Mouse (Mus musculus): ENCODE measurements around the gene H2-DMa.
"Not testable (repeated sequence)": the region's sequence is repeated elsewhere in the genome, so short reads cannot be mapped to it uniquely, and the experiment has no call there.

Gene H2-DMa

GRCm38 (mm10) chr17:34126826-34127420 lies 7.6 kb downstream of the H2-DMa start:
- DNase-seq (ENCODE audit: low spot score), result no peak

- no peak for DNase-seq (ENCODE audit: low spot score)
These were observed 8.1 kb downstream of the H2-DMa start for GRCm38 (mm10) chr17:34127475-34127874.

DNA sequence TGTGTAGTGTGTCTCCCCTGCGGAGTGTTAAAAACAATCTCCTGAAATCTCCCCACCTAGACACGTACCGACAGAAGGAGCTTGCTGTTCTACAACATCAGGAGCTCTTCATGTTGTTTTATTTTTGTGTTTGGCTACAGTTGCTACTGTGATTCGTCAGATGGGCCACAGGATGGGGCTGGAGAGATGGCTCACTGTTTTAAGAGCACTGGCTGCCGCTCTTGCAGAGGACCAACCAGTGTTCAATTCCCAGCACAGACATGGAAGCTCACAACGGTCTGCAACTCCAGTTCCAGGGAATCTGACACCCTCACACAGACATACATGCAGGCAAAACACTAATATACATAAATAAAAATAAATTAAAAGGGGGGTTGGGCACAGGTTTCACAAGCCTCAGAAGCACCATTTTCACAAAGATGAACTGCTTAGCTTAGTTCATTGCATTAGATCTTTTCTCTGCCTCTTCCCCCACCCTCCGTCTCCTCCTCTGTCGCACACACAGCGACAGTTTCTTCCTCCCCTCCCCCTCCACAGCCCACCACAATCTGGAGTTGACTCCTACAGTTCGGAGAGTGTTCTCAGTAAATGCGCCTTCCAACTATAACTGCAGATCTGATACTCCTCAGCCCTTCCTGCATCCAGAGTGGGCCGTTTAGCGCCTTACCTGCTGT lies 9.1 kb downstream of the H2-DMa start:
- DNase-seq (ENCODE audit: low spot score), result no peak

DNA sequence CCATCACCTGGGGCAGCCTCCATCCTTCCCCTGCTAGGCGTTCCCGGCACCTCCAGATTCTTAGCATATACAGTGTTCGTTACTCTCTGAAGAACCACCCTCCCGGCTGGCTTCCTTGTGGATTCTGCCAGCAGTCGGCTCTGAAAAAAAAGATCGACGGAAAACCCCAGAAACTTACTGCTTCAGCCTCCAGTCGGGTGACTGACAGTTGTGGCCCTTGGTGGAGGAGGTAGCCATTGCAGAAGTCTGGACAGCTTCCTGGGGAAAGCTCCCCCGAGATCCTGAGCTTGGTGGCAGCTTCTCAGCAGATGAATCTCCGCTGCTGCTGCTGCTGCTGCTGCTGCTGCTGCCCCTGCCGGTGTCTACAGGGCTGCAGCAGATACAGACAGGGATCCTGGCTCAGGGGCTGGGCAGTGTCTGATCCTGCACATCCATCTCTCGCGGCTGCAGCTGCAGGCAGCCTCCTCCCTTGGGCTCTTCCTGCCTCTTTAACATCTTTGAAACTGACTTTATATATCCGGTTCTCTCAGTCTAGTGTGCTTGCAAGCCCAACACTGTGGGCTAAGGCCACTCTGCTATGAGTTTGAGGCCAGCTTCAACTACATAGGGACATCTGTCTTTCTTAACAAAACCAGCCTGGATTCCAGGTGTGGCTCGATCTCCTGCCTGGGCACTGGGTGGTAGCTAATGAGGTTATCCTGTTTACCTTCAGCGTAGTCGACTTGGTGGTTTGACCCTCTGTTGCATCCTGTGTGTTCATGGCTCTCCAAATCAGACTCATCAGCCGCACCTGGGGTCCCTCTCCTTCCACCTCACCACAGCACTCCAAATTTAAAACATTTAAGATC lies 9.8 kb downstream of the H2-DMa start:
- DNase-seq (ENCODE audit: low spot score), result no peak

GRCm38 (mm10) chr17:34130073-34130947 lies 11.0 kb downstream of the H2-DMa start:
- no peak for DNase-seq (ENCODE audit: low spot score)

- no peak for DNase-seq (ENCODE audit: low spot score)
These were observed 12.6 kb downstream of the H2-DMa start for GRCm38 (mm10) chr17:34131911-34132310.

GRCm38 (mm10) chr17:34133289-34133688 lies 13.9 kb downstream of the H2-DMa start:
- no peak for DNase-seq (ENCODE audit: low spot score)

DNA sequence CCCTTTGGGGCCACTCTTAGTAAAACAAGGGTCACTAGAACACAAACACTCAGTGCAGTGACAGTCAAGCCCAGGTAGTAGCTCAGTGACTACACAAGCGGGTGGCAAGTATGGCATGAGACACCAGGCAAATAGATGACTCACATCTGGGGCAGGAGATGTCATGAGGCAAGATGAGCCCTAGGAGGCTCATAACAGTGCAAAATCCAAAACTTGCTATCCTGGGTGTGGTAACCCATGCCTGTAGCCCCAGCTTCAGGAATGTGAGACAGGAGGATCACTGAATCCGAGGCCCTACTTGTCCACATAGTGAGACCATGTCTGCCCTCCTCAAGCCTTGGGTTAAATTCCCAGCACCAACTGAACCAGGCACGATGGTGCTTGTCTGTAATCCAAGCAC lies 15.1 kb downstream of the H2-DMa start:
- DNase-seq (ENCODE audit: low spot score), result no peak

DNA sequence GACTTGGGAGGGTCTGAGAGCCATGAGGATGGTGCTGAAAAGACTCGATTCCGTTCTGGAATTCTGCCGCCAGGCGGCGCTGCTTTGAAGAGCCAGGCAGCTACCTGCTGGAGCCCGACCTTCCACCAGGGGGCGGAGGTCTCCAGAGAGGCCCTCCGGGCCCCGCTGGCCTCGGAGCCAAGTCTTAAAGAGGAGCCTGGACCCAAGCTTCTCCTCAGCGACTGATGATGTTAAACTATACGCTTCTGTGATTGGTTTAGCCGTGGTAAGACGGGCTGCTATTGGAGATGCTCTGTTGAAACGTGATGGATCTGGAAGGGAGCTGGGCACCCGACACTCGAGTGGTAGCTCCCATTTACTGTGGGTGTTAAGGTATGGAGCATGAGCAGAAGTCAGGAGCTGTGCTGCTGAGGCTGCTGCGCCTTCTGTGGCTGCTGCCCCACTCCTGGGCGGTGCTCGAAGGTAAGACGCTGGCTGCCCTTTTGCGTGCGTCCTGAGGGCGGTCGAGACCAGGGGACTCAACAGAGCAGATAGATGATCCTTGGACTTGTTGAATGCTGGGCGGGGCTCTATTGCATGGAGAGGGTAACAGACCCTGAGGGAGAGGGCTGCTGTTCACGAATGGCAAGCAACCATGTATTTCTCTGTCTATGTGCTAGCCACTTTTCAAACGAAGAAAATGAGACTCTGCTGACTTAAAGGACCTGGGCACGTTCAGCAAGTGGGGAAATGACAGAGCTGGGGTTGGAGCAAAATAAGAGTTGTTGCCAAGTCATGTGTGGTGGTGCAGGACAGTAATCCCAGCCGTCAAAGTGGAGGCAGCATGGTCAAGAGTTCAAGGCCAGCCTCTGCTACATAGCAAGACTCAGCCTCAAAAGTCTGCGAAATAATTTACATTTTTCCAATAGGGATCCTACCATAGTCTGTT lies 16.2 kb downstream of the H2-DMa start:
- peak; percentile 99 for DNase-seq (ENCODE audit: low spot score)

DNA sequence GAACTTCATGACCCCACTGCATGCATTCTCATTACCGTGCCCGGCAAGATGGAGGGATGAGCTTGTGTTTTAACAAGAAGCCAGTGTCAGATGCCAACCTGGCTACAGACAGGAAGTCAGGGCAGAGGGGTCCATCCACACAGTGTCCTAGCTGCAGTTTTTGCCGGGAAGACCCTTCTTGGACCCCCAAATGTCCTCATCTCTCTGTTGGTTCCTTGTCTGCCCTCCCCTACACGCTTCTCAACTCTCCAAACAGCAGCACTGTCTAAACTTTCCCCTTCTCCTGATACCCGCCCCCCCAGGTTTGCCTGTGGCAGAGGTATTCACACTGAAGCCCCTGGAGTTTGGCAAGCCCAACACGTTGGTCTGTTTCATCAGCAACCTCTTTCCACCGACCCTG lies 18.3 kb downstream of the H2-DMa start:
- DNase-seq (ENCODE audit: low spot score), result no peak

DNA sequence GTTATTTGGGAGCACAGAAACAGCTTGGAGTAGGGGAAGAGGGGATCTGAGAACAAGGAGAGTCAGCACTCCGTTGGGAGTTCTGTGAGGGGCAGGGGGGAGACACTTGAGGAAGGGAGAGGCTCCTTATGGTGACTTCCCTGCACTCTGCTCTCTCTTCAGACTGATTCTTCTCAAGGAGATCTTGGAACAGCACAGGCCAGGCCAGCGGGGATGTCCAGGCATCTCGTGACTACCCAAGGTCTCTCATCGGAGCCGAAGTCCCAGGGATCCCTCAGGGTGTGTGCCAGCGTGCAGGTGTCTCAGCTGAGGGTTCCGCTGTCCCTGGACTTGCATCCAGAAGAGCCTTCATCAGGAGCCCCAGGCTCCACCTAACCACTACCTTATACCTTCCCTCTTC lies 19.3 kb downstream of the H2-DMa start:
- no peak for DNase-seq (ENCODE audit: low spot score)

DNA sequence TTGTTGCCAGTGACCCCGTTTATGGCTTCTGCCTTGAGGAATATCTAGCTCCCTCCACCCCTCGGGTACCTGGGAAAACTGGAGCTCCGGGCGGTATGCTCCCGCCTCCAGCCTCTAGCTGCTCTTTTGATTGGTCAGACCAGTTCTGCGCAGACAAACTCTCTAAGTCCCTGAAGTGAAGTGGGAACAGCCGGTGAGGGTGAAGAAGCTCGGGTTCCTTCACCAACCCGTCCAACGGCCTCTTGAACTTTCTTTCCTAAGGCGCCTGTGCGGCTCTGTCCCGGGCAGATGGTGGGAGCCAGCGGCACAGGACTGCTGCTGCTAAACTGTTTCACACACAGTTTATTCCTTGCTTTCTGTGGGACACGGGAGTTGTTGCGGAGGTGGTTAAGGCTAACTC lies 20.1 kb downstream of the H2-DMa start:
- no peak for DNase-seq (ENCODE audit: low spot score)

DNA sequence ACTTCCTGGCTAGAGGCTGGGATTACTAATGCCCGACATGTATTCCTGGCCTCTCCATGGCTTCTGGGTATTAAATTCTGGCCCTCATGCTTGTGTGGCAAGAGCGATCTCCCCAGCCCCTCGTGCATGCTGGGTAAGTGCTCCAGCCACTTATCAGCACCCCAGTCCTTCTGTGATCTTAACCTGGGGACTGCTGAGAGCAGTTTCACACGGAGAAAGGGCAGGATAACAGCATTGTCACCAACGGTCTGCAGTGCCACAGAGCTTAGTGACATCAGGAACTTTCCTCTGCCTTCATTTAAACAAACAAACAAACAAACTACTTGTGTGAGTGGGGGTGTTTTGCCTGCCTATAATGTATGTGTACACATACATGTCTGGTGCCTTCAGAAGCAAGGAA lies 20.9 kb downstream of the H2-DMa start:
- no peak for DNase-seq (ENCODE audit: low spot score)

DNA sequence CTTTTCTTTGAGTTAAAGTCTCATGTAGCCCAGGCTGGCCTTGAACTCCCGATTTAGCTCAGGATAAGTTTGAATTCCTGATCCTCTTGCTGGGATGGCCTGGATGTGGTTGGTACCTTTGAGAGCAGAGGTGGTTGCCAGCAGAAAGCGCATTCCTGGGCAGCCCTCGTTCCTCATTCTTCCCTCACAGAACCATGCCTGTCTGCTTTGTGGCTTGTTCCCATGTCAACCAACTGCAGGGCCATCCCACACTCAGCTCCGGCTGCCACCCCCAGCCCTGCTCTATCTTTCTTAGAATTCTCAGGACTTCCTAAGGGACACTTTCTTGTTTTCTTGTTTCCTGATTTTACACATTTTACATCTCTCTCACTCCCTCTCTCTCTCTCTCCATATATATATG lies 22.1 kb downstream of the H2-DMa start:
- no peak for DNase-seq (ENCODE audit: low spot score)

DNA sequence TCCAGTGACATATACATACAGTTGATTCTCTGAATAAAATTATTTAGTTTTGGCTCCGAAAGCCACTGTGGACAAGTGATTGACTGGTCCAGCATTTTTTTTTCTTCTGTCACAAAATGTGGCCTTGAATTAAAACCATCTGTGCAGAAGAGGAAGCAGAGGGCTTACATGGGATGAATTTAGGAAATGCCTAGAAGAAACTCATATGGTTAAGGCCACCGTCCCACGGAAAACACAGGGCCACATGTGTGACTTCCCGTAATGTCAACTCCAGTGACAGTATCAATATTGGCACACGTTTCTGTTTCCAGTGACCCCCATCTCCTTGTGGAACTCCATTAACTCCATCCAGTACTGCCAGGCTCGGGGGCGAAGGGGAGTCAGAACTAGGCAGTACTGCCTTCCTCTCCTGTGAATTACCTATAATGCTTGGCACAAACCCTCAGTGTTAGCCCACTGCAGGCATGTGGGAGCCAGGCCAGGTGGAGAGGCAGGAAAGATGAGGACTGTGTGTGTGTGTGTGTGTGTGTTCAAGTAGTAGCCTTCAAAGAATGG lies 23.2 kb downstream of the H2-DMa start:
- no peak for DNase-seq (ENCODE audit: low spot score)

DNA sequence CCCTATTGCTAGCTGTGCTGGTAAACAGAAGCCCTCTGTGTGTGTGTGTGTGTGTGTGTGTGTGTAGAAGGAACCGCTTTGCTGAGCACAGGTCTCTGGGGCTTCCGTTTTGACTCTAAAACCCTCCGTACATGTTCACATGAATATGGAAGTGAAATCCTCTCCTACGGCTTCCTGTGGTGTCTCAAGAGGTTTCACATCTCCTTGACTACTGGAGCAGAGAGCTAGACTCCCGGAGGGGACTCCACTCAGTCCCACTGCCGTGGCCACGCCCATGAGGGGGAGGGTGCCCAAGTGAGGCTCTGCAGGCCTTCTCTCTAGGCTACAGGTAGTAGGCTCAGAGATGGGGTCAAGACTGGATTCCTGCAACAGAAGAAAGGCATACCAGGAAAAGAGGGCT lies 23.7 kb downstream of the H2-DMa start, which contains the start of gene H2-DMb2:
TSS of gene H2-DMb2 (plus strand) at position 275 of the 400 bp plus-strand sequence.
- DNase-seq (ENCODE audit: low spot score), result no peak

DNA sequence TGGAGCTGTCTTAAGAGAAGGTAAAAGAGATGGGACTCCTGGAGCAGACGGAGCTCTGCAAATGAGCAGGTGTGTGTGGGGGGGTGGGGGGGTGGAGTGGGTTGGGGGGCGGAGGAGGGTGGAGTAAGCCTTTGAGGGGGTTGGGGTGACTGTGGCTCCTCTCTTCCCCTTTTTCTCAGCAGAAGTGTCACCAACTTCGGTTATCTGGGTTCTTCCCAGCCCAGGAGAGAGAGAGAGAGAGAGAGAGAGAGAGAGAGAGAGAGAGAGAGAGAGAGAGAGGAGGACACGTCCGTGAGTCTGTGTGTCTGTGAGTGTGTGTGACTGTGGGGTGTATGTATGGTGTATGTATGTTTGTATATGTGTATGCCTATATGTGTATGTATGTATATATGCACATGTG lies 24.1 kb downstream of the H2-DMa start:
- no peak for DNase-seq (ENCODE audit: low spot score)

DNA sequence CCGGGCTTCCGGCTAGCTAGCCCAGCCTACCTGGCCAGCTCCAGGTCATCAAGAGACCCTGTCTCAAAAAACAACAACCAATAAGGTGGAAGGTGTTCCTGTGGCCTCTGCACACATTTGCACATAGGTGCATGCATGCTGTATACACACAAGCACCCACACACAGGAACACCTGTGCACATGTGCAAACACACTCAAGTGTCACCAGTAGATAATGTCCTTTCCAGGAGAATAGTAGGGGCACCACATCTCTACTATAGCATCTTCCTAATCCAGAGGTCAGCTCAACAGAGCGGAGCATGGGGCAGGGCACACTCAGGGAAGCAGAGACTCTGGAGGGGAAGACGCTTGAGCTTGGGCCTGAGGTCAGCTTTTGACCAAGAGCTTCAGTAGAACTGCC lies 24.9 kb downstream of the H2-DMa start:
- DNase-seq (ENCODE audit: low spot score), result not testable (repeated sequence)

GRCm38 (mm10) chr17:34144960-34145371 lies 25.6 kb downstream of the H2-DMa start:
- DNase-seq (ENCODE audit: low spot score), result no peak

DNA sequence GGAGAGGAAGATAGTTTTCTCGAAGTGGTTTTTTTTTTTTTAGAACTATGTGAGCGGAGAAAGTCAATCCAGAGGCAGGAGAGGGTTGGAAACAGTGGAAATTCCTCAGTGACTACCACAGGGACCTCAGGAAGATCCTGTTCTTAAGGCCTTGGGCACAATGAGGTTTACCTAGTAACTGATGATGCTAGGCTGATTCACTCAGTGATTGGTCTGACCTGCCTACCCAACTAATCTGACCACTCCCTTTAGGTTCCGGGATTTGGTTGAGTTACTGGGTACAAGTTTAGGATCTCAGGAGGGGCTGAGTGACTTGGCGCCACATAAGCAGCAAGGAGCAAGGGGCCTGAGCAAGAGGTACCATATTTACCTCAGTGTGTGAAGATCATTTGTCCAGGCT lies 33.6 kb downstream of the H2-DMa start, which contains the start of gene H2-DMb1:
TSS of gene H2-DMb1 (plus strand) at position 150 of the 400 bp plus-strand sequence.
- peak; percentile 73 for DNase-seq (ENCODE audit: low spot score)

DNA sequence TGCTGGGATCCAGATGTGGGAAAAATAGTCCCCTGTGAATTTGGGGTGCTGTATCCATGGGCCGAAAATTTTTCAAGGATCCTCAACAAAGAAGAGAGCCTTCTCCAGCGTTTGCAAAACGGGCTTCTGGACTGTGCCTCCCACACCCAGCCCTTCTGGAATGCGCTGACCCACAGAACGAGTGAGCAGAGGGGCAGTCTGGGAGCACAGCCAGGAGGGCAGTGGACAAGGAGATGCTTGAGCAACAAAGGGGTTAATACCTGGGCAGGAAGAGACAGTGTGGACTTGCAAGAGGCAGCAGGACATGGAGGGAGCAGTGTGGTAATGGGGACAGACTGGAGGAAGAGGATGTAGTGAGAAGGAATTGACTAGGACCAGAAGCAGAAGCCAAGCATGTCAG lies 36.2 kb downstream of the H2-DMa start:
- DNase-seq (ENCODE audit: low spot score), result no peak

Data from left cerebral cortex, adult 11 months (tissue).